Mouse (Mus musculus) heart, postnatal 0 days (tissue): ENCODE results near the gene Prune1.

ENCODE experiments used
- CTCF ChIP-seq: IDR thresholded peaks from 2 replicates; pipeline ENCODE4 v1.5.1; 2016; ENCODE audit warnings: antibody characterized with exemption, control low read depth, low read depth
- EP300 ChIP-seq: IDR thresholded peaks from 2 replicates; pipeline ENCODE4 v1.6.1; 2016; ENCODE audit warnings: antibody characterized with exemption, low read depth

- TF ChIP-seq CTCF: peak; percentile 36
- TF ChIP-seq EP300: 0 out of 2 replicates have a peak, but pooled peaks have one; percentile 43
These were observed at the start of gene Prune1, which contains the start of gene Mindy1 for GRCm38 (mm10) chr3:95281216-95282126.
